Mouse (Mus musculus) small intestine, adult 2 months (tissue): ENCODE data around the gene Hlcs.

ENCODE experiments used
- CTCF ChIP-seq: fragments of 200-500 bp; IDR thresholded peaks from 2 replicates; pipeline ENCODE4 v1.5.1; 2012; ENCODE audit warnings: low read depth, mild to moderate bottlenecking, control low read depth, inconsistent platforms, low read length, moderate library complexity, mixed read lengths; ENCODE audit not compliant: insufficient replicate concordance, insufficient read length; ENCODE audit errors: extremely low read depth
- POLR2A ChIP-seq: fragments of 200-500 bp; IDR thresholded peaks from 2 replicates; pipeline ENCODE4 v1.6.1; 2012; ENCODE audit warnings: low read depth, mild to moderate bottlenecking, control low read depth, inconsistent platforms, low read length, moderate library complexity

DNA sequence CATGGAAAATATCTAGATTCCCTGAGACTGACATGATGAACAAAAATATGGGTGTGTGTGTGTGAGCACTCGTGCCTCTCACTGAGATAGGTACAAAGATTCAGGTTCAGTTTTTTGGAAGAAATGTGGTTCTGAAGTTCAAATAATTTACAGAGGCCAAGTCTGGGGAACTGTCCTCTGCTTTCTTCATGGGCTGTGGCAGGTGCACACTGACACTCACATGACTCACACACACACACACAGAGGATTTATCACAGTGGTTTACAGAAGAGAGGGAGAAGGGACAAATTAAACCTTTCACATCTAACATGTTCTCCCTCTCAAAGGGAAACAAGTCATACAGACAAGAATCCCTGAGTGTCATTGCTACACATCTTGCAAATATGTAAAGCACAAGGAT lies 140.0 kb downstream of the Hlcs start:
- TF ChIP-seq CTCF (no peak), POLR2A (no peak)
